Mouse (Mus musculus): ENCODE measurements at regions not wholly inside any gene's neighbourhood (a gene's known extent, or its start where the extent isn't known, plus 50 kb on each side); places are given as distances from the start of the nearest gene placed in this dataset.
"Not testable (repeated sequence)": the region's sequence is repeated elsewhere in the genome, so short reads cannot be mapped to it uniquely, and the experiment has no call there.

GRCm38 (mm10) chr3:31807741-31808140, 94.6 kb upstream of the Kcnmb2 start:
- no peaks in the 10 kb centered on the region for H3K36me3 ChIP-seq (ENCODE audit: insufficient read depth, low read length)
- H3K27me3 ChIP-seq (ENCODE audit: insufficient read depth, low read length): no peaks in the 10 kb centered on the region
- H3K9me3 ChIP-seq (ENCODE audit: low read length): no peaks in the 10 kb centered on the region
- H3K4me1 ChIP-seq (replicated peaks; ENCODE audit: low read depth, low read length): no peaks in the 10 kb centered on the region
- no peak overlapping the region for H3K4me3 ChIP-seq (replicated peaks; ENCODE audit: low read length)
- no peak for TF ChIP-seq CTCF (conservative IDR thresholded peaks at IDR 0.05; ENCODE audit: low read length)

- H3K27me3 ChIP-seq (ENCODE audit: insufficient read depth, low read length); H3K9me3 ChIP-seq (ENCODE audit: low read length); H3K4me3 ChIP-seq (replicated peaks; ENCODE audit: low read length); H3K4me1 ChIP-seq (replicated peaks; ENCODE audit: low read depth, low read length); H3K36me3 ChIP-seq (ENCODE audit: insufficient read depth, low read length): not testable (repeated sequence)
These were observed 93.2 kb upstream of the Kcnmb2 start for GRCm38 (mm10) chr3:31809131-31809530.

- Histone ChIP-seq H3K36me3 (ENCODE audit: insufficient read depth, low read length) (no peaks in the 10 kb centered on the region), H3K4me1 (replicated peaks; ENCODE audit: low read depth, low read length) (no peaks in the 10 kb centered on the region), H3K27me3 (ENCODE audit: insufficient read depth, low read length) (no peaks in the 10 kb centered on the region), H3K9me3 (ENCODE audit: low read length) (no peaks in the 10 kb centered on the region), H3K4me3 (replicated peaks; ENCODE audit: low read length) (no peak overlapping the region)
- TF ChIP-seq POU5F1 (IDR thresholded peaks at IDR 0.05; ENCODE audit: borderline replicate concordance, low read length) (no peak), CTCF (conservative IDR thresholded peaks at IDR 0.05; ENCODE audit: low read length) (no peak), NANOG (IDR thresholded peaks at IDR 0.05; ENCODE audit: borderline replicate concordance, low read length) (no peak)
These were observed 91.1 kb upstream of the Kcnmb2 start for GRCm38 (mm10) chr3:31811232-31811631.

DNA sequence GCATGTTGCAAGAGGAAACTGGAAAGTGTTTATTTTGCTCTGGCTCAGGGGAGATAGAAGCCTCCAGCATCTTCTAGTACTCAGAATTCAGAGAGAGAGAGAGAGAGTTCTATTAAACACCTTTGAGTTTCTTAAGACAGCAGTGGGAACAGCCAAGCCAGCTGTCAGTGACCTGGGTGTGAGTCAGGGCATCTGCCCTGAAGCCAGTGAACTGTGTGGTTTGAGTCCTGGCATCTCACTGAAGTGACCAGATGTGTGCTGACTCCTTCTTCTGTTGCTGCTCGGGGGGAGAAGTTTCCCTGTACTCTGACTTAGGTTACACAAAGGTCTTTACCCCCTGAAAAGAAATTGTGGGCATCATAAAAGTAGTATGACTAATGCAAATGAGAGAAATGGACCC, 70.4 kb upstream of the Kcnmb2 start:
- H3K4me3 ChIP-seq (replicated peaks; ENCODE audit: low read length): no peak overlapping the region
- H3K9me3 ChIP-seq (ENCODE audit: low read length): no peaks in the 10 kb centered on the region
- no peaks in the 10 kb centered on the region for H3K36me3 ChIP-seq (ENCODE audit: insufficient read depth, low read length)
- no peak for TF ChIP-seq CTCF (conservative IDR thresholded peaks at IDR 0.05; ENCODE audit: low read length)
- no peak for TF ChIP-seq NANOG (IDR thresholded peaks at IDR 0.05; ENCODE audit: borderline replicate concordance, low read length)
- TF ChIP-seq POU5F1 (IDR thresholded peaks at IDR 0.05; ENCODE audit: borderline replicate concordance, low read length): no peak
- H3K4me1 ChIP-seq (replicated peaks; ENCODE audit: low read depth, low read length): no peaks in the 10 kb centered on the region
- no peaks in the 10 kb centered on the region for H3K27me3 ChIP-seq (ENCODE audit: insufficient read depth, low read length)

- Histone ChIP-seq H3K9me3 (ENCODE audit: low read length) (peaks cover 10% of the 10 kb centered on the region; the same call in 1 of the 2 replicates), H3K4me3 (replicated peaks; ENCODE audit: low read length) (no peak overlapping the region), H3K27me3 (ENCODE audit: insufficient read depth, low read length) (no peaks in the 10 kb centered on the region), H3K4me1 (replicated peaks; ENCODE audit: low read depth, low read length) (no peaks in the 10 kb centered on the region), H3K36me3 (ENCODE audit: insufficient read depth, low read length) (no peaks in the 10 kb centered on the region)
- no peak for TF ChIP-seq POU5F1 (IDR thresholded peaks at IDR 0.05; ENCODE audit: borderline replicate concordance, low read length)
- TF ChIP-seq NANOG (IDR thresholded peaks at IDR 0.05; ENCODE audit: borderline replicate concordance, low read length): no peak
- no peak for TF ChIP-seq CTCF (conservative IDR thresholded peaks at IDR 0.05; ENCODE audit: low read length)
These were observed 61.1 kb upstream of the Kcnmb2 start for GRCm38 (mm10) chr3:31841253-31841652.

DNA sequence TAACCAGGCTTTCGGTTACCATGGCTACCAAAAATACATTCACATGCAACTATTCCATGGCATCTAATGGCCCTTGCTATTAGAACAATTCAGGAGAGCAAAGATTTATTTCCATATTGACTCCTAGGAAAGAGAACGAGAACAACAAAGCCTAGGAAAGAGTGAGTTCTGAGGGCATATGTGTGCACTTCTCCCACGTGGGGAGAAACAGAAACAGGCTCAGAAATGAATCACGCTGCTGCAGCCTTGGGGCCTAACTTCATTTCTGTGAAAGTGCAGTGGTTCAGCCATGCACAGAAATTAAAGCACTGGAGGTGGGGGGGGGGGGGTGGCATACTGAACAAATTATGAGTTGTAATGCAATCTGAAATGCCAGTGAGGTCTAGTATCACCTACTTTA, 55.2 kb upstream of the Kcnmb2 start:
- Histone ChIP-seq H3K4me1 (replicated peaks; ENCODE audit: low read depth, low read length) (no peaks in the 10 kb centered on the region), H3K36me3 (ENCODE audit: insufficient read depth, low read length) (no peaks in the 10 kb centered on the region), H3K27me3 (ENCODE audit: insufficient read depth, low read length) (no peaks in the 10 kb centered on the region), H3K4me3 (replicated peaks; ENCODE audit: low read length) (no peak overlapping the region), H3K9me3 (ENCODE audit: low read length) (no peaks in the 10 kb centered on the region)
- TF ChIP-seq CTCF (conservative IDR thresholded peaks at IDR 0.05; ENCODE audit: low read length) (no peak), POU5F1 (IDR thresholded peaks at IDR 0.05; ENCODE audit: borderline replicate concordance, low read length) (no peak), NANOG (IDR thresholded peaks at IDR 0.05; ENCODE audit: borderline replicate concordance, low read length) (no peak)

Data from E14TG2a.4 (cell line).